Mouse (Mus musculus) brain, adult 2 months (tissue): ENCODE measurements around the gene Fbxw10.

Experiments
- DNase-seq: peaks from one replicate; pipeline ENCODE4 v3.0.0; 2011; ENCODE audit warnings: low read depth, low spot score

The Fbxw10 gene

DNA sequence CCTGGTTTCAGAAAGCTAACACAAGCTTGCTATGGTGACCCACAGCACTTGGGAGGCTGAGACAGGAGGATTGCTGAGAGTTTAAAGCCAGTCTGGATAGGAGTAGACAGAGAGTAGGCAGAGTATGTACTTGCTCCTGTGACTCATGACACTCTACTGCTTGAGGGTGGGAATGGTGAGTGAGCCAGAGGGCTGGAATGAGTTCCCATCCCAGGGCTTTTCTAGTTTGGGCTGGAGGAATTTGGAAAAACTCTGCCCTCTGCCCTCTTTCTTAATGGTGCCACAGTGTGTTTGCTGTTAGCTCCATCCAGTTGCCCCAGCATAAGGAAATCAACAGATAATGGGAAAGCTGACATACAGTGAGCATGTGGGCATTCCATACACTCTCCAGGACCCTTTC, 15.0 kb upstream of the Fbxw10 start:
- DNase-seq: no peak

DNA sequence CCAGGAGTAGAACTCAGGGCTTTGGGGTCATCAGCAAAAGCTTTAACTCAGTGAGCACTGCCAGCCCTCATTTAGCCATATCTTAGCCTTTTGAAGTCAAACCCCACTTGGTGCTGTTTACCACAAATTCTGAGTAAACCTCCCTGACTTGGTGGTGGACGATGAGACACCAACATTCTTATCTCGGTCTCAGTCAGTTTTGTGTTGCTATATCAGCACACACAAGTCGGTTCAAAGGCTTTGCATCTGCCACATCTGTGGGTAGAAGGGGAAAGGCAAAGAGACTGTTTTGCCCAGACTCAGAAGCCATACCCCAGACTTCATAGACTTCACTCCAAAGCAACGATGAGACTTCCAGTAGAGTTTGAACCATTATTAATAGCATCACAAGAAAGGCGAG, 2.3 kb upstream of the Fbxw10 start:
- no peak for DNase-seq

DNA sequence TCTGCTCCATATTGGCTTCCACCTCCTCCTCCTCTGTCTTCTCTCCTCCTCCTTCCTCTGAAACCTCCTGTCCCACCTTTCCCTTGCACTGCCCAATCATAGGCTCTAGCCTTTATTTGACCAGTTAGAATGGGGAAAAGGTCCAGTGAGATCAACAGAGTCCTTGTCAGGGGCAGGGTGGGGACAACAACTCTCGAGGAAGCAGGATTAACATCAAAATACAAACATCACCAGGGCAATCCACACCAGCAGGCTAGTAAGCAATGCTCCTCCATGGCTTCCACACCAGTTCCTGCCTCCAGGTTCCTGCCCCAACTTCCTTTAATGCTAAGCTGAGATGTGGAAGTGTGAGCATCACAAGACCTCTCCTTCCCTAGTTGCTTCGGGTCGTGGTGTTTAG, 1.1 kb upstream of the Fbxw10 start:
- DNase-seq: no peak

GRCm38 (mm10) chr11:62847655-62848191, 854 bp downstream of the Fbxw10 start:
- DNase-seq: peak; percentile 6

GRCm38 (mm10) chr11:62848301-62848700, 1.4 kb downstream of the Fbxw10 start:
- no peak for DNase-seq

DNA sequence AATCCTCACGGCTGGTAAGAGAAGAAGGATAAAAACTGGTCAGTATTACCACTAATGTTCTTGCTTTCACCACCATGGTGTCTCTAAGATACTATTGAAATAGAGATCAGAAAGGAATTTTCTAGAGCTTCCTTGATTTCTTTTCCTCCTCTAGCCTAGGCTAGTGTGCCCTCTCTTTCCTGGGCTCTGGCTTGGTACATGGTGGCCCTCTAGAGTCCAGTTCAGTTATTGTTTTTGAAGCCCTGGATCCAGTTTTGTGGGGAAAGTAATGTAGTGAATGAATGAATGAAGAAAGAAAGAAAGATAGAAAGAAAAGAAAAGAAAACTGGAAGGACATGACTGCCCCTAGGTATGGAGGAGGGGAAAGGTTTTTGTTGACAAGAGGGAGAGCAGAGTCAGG, 4.3 kb downstream of the Fbxw10 start:
- peak; percentile 56 for DNase-seq

DNA sequence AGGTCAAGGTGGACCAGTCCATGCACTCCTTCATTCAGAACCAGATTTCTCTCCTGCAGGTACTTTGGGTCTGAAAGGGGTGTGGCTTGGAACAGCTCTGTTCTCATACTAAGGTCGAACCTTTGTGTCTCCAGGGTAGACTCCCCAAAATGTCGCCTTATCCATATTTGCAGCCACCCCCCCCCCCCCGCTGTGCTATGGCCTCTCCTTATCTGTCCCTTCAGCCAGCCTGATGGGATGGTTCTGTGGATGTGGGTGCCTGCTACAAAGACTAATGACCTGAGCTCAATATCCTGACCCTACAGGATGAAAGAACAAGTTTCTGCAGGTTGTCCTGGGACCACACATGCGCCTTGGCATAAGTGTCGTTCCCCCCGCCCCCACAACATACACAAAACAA, 6.5 kb downstream of the Fbxw10 start:
- no peak for DNase-seq

GRCm38 (mm10) chr11:62865562-62865961, 18.7 kb downstream of the Fbxw10 start:
- no peak for DNase-seq

DNA sequence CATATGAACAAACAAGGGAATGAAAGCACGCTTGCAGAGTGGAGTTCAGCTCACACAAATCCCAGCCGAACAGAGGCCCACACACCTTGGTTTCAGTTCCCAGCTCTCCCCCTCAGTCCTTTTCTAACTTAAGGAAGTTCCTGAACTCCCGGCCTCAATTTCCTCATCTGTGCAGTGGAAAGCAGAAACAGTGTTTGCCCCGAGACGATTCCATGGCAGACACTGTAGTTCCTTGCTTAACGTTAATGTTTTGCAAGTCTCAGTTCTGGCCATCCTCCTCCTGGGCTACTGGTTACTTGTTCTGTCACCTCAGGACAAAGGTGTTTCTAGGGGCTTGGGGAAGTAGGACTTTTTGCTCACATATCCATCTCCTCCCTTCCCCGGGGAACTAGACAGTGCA, 19.8 kb downstream of the Fbxw10 start:
- no peak for DNase-seq

DNA sequence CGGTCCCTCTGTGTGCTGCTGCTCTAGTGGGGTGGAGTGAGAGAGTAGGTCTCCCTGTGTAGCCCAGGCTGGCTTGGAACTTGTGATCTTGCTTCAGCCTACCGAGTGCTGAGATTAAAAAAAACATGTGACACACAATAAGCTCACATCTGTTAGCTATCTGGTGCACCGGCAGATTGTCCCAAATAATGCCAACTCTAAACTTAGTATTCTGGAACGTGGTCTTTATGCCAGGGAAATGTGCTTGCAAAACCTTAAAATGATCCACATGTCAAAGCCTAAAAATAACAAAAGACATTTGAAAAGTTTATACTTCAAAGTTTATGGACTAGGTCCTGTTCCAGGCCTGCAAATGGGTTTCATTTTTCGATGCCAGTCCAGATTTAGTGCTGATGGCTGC, 22.3 kb downstream of the Fbxw10 start:
- DNase-seq: peak; percentile 21

DNA sequence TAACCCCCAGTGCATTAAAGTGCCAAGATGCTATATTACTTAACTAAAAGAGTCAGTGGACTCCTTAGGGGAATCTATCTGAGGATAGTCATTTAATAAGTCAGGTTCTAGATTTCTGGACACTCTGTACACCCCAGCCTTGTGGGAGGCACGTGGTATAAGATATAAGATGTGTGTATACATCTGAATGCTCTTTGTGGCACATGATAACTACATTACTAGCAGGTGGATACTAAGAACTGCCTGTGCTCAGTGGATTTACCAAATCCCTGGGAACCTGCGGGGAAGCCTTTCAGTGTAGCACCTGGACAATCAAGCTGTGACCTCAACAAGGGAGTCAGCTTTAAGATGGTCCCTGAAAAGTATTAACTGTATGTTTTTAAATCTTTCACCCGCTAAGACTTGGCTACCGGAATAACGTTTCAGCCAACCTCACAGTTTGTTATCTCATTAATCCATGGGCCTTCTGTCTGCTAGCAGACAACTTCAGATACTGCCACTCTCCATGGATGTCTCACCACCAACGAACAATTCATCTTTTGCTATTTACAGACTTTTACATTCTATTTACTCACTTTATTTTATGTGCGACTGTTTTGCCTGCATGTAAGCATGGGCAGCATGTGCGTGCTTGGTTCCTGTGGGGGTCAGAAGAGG, 23.0 kb downstream of the Fbxw10 start:
- DNase-seq: no peak

GRCm38 (mm10) chr11:62873479-62873878, 26.6 kb downstream of the Fbxw10 start:
- DNase-seq: no peak

- no peak for DNase-seq
Measured at GRCm38 (mm10) chr11:62875696-62876095, 28.8 kb downstream of the Fbxw10 start.

DNA sequence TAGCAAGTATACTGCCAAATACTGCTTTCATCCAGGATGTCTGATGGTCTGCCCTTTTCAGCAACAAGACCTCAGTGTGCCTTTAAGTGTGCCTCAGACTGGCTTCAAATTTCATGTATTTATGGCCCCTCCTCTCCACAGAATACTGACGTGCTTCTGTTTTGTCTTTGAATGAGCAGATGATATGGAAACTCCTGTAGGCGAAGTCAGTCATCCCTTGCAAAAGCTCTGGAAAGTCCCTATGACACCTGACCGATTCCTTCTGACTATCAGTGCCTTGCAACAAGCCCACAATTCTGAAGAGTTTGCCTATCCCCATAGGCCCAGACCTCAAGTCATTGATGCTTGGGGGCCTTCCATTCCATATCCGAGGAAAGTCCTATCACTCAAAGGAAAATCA, 29.6 kb downstream of the Fbxw10 start:
- no peak for DNase-seq

GRCm38 (mm10) chr11:62877391-62877790, 30.5 kb downstream of the Fbxw10 start:
- no peak for DNase-seq

- DNase-seq: peak; percentile 59
Measured at GRCm38 (mm10) chr11:62878728-62879127, 31.9 kb downstream of the Fbxw10 start.

GRCm38 (mm10) chr11:62879220-62880048, 32.6 kb downstream of the Fbxw10 start, which contains the start of gene Tvp23b:
Gene Tvp23b (plus strand): TSS chr11:62879455.
- peak; percentile 99 for DNase-seq

DNA sequence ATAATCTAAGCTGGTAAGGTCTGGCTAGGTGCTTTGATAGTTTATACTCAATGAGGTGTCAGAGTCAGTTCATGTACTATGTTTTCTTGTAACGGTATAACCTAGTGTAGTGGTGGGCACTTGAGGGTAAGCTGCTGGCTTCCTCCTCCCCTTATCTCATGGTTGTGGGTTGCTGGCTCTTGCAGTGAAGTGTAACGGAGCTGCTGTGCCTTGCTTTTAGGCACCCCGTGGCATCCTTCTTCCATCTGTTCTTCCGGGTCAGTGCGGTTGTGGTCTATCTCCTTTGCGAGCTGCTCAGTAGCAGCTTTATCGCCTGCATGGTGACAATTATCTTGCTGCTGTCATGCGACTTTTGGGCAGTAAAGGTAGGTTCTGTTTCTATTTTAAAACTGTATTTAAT, 36.5 kb downstream of the Fbxw10 start:
- no peak for DNase-seq

DNA sequence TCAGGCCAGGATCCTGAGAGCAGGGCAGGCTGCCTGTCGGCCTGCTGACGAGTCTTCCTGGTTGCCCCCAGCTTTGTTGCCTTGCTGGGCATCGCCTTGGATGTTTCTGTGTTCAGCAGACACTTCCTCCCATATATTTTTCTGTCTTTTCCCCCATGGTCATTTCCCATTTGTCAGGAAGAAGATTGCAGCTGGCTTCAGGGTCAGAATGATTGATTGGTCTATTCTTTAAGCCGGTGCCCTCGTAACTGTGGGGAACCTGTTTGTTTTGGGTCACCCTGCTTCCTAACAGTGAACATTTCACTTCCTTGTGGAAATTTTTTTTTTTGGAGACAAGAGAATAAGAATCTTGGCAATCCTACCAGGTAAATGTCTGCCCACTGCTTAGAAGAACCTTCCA, 38.5 kb downstream of the Fbxw10 start:
- DNase-seq: no peak

DNA sequence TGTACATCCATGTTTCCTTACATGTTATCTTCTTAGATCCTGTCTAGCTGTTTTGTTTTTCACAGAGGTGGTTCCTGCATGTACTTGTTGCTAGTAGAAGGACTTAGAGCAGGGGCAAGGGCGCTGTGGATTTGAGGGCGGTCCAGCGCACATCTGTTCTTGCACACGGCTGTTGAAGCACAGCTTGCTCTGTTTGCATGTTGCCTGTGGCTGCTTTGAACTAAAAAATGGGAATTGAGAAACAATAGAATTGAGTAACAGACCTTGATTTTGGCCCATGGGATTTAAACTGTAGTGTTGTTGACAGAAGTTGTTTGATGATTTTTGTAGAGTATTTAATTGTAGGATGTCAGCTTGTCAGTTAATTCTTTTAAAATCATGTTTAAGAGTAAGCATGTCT, 43.9 kb downstream of the Fbxw10 start:
- no peak for DNase-seq

- no peak for DNase-seq
Measured at GRCm38 (mm10) chr11:62891763-62892162, 44.9 kb downstream of the Fbxw10 start.

- DNase-seq: peak; percentile 91
Measured at GRCm38 (mm10) chr11:62901699-62902323, 54.9 kb downstream of the Fbxw10 start.
